Mouse (Mus musculus): ENCODE measurements around the gene Fancd2.

The Fancd2 gene

DNA sequence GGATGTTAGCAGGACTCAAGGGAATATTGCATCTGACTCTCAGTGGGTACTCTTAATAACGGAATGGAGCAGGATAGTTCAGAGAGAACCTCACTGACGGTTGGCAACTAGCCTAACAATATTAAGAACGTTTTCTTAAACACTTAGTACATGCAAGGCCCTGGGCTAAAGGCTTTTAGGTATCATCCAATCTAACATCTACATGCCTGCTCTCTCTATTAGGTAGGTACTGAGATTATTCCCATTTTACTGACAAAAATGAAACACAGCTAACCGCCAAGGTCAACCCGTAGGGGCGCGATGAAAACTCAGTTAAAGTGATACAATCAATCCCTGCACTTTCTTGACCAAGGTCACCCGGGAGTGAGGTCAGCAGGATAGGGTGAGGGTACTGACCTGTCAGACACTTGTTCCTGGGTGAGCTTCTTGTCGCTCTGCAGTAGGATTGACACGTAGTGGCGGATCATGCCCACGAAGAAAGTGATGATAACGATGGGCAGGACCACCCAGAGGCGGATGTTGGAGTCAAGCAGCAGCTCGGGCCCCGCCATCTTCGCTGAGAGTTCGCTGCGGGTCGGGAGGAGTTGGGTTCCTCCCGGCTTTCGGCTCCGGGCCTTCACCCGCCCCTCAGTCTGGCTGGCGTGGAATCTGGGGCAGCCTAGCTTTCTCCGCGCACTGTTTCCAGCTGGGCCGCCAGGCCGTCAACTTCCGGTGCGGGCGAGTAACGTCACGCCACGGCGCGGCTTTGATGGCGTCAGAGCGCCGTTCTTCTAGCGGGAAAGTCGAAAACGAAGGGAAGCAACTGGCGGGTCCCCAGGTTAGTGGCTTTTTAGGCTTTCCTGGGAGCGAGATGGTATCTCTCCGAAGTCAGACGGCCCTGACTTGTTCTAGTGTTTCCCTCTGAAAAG, at the start of gene Fancd2, which contains the start of gene Emc3:
Gene Fancd2, plus strand, starts transcription at position 751 of the 908 bp plus-strand sequence.
Gene Emc3, minus strand, starts transcription at position 721 of the 908 bp plus-strand sequence.
- DNase-seq, result peak; percentile 95 to 97

DNA sequence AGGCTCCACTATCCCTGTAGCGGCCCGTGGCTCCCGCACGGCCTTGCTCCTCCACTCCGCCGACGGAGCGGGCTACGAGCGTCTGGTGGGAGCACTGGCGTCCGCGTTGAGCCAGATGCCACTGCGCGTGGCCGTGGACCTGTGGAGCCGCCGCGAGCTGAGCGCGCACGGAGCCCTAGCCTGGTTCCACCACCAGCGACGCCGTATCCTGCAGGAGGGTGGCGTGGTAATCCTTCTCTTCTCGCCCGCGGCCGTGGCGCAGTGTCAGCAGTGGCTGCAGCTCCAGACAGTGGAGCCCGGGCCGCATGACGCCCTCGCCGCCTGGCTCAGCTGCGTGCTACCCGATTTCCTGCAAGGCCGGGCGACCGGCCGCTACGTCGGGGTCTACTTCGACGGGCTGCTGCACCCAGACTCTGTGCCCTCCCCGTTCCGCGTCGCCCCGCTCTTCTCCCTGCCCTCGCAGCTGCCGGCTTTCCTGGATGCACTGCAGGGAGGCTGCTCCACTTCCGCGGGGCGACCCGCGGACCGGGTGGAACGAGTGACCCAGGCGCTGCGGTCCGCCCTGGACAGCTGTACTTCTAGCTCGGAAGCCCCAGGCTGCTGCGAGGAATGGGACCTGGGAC, 48.9 kb upstream of the Fancd2 start:
- peak; percentile 45 to 63 for DNase-seq

DNA sequence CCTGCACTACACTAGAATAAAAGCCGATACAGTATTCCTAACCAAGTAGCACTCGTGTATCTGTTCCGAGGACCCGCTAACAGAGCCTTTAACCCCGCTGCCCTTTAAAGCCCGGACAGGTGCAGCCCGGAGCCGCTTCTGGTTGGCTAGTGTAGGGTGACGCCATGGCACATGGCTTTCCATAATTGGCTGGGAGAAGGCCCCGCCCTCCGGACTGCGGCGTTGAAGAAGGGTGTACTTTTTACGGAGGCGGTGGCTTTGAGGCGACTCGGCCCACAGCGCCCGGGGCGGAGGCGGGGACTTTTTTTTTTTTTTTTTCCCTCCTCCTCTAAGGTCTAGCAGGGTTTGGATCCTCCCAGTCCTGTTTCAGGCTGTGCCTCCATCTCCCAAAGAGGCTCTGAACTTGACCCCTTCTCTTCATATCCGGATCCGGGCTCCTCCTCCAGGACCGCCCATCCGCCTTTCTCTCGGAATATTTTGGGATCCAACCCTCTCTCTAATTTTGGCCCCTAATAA, 48.3 kb upstream of the Fancd2 start, which contains the start of gene Creld1:
Gene Creld1, plus strand, starts transcription at position 198 of the 516 bp plus-strand sequence.
- peak; percentile 93 to 96 for DNase-seq

DNA sequence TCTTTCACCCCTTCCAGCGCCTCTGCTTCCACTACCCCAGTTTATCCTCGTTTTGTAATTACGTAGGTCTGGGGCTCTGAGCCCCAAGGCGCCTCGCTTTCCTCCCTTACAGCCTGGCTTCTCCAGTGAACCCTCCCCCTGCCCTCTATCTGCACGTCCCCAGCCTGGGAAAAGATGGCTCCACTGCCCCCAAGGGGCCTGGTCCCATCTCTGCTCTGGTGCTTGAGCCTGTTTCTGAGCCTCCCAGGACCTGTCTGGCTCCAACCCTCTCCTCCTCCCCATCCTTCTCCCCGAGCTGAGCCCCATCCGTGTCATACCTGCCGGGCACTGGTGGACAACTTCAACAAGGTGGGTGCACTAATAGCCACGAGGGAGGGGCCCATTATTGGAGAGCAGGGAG, 47.8 kb upstream of the Fancd2 start:
- peak; percentile 42 to 57 for DNase-seq

DNA sequence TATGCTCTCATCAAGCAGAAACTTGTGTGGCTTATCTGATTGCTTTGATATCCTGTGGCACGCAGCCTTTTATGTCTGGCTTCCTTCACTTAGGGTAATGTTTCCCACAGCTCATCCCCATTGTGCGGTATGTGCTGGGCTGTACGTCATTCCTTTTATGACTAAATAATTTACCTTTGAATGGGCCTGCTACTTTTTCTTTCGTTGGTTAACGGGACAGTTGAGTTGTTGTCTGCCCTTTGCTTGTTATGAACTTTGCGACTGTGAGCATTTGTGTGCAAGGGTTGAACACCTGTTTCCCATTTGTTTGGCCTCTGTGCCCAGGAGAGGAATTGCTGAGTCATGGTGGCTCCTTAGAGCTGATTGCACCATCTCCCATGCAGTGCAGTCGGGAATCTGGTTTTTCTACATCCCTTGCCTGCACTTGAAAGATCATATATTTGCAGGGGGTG, 44.3 kb upstream of the Fancd2 start:
- DNase-seq, result no peak

DNA sequence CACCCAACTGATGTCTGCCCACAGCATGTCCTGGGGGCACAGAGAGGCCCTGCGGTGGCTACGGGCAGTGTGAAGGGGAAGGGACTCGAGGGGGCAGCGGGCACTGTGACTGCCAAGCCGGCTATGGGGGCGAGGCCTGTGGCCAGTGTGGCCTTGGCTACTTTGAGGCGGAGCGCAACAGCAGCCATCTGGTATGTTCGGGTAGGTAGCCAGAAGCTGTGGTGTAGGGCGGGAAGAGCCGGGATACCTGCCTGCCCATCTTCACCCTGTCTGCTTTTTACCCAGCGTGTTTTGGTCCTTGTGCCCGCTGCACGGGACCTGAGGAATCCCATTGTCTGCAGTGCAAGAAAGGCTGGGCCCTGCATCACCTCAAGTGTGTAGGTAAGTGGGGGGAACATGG, 42.1 kb upstream of the Fancd2 start:
- DNase-seq, result no peak

DNA sequence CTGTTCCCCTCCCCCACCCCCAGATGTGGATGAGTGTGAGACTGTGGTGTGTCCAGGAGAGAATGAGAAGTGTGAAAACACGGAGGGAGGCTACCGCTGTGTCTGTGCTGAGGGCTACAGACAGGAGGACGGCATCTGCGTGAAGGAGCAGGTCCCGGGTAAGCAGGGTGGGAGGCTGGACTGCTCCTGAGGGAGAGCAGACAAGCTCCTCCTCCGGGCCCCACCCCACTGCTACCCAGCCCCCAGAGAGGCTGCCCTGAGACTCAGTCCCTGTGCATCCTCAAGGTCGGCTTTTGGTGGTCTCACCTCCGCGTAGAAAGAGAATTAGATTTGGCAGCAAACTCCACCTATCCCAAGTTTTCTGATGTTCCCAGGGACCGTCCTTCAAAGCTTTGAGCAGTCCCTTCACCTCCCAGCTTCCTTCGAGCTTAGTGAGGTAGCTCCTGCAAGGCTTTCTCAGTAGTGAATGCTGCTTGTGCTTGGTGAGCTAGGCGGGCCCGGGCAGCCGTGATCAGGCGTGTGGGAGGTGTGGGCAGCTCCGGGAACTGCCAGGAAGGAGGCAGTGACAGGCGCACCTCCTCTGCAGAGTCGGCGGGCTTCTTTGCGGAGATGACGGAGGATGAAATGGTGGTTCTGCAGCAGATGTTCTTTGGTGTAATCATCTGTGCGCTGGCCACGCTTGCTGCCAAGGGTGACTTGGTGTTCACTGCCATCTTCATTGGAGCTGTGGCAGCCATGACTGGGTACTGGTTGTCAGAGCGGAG, 39.2 kb upstream of the Fancd2 start:
- DNase-seq, result no peak

DNA sequence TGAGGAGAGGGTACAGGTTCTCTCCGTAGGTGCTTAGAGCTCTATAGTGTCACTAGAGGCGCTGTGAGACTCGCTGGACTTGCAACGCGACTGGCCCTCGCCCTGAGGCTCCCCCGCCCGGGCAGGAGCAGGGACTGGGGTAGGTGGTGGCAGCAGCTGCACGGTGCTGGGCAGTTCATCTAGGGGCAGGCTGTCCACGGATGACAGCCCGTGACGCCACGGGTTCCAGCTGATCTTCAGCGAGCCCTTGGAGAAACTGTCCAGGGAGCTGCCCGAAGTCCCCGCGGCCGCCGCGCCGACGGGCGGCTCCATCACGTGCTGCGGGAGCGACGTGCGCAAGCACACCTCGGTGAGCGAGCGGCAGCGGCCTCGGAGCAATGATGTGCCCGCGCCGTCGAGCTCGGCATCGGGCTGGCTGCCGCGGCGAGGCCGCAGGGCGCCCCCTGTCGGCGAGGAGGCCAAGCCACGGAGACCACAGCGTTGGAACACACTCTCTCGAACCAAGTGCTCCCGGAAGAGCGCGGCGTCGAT, 37.2 kb upstream of the Fancd2 start:
- peak; percentile 86 to 92 for DNase-seq

DNA sequence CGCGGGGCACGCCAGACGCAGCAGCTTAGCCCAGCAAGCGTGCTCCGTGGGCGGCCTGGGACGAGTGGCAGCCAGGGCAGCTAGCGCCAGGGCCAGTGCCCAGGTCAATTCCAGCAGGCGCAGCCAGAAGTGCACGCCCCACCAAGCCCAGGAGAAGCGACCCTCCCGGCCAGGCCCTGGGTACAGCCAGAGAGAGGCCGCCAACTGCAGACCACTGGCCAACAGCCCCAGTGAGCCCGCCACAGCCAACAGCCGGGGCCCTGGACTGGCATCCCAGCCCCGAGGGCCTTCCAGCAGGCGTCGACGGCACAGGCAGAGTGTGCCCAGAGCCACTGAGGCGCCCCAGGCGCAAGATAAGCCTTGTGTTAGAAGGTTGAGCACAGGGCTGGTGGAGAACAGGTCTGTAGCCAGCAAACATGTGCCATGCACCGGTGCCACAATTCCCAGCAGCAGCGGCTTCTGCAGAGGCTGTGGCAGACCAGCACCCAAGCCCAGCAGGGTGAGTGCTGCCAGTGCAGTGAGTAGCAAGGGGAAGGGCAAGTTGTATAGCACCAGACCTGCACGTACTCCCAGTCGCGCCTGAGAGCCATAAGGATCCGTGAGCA, 36.3 kb upstream of the Fancd2 start:
- peak; percentile 17 to 34 for DNase-seq

DNA sequence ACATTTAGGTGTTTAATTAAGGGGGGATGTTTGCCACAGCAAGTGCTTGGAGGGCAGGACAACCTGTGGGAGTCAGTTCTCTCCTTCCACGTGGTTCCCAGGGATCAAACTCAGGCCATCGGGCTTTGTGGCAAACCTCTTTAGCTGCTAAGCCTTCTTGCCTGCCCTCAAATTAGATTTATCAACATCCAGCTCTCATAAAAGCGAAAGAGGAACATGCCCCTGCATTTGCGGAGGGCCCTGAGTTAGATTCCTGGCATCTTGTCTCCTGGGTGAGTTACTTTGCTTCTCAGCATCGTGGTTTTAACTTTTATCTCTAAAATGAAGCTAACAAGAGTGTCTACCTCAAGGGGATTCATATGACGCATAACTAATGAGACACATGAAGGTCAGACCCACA, 32.1 kb upstream of the Fancd2 start:
- DNase-seq, result no peak

DNA sequence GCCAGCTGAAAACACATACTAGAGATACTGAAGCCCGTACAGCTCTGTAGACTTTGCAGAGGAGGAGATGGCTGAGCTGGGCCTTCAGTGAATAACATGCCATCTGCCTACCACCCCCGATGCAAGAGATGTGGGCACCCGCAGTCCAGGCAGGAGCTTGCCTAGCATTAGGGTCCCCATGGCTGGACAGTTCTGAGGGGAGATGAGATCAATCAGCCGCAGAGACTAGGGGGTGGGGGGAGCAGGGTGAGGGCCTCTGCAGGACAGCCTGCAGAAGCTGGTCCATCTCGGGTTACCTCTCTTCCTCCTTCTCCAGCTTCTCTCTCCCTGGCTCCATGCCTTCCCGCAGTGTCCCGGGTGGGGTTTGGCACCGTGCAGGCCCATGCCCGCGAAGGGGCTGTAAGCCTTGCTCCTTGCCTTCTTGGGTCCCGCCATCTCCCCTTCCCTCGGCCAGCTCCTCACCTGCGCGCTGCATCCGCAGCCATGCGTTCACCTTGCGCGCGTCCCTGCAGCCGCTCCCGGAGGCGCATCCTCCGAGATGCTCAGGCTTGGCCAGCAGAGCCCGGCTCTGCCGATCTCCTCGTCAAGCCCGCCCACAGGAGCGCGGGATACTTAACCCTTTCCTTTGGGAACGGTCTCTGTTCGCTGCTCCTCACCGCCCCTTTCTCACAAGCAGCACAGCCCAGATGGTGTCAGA, 29.9 kb upstream of the Fancd2 start, which contains the start of gene Prrt3:
Gene Prrt3, minus strand, starts transcription at position 544 of the 697 bp plus-strand sequence.
- peak; percentile 43 to 55 for DNase-seq

DNA sequence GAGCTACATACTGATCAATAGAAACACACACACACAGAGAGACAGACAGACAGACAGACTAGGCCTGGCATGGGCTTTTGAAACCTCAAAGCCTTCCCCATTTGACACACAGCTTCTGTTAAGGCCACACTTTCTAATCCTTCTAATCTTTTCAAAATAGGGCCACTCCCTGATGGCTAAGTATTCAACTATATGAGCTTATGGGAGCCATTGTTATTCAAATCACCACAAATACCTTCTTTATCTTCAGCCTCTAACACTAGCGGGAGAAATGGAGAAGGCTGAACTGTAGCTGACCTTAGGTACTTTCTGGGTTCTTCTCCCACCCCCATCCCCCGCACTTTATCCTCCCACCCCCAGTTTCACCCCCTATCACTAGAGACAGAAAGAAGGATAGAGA, 28.7 kb upstream of the Fancd2 start:
- no peak for DNase-seq

DNA sequence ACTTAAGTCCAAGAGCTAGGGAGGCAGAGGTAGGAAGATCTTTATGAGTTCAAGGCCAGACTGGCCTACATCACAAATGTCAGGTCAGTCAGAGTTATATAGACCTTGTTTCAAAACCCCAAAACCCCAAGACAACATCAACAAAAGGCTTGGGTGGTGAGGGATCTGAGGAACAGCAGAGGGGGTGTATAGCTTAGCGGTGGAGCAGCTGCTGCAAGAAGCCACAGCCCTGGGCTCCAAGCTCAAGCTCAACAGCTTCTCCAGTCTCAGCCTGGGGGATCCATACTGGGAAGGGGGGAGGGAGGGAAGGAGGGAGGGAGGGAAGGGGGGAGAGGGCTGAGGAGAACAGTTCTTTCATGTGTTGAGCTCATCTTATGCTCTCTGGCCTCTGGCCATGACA, 25.8 kb upstream of the Fancd2 start:
- no peak for DNase-seq

DNA sequence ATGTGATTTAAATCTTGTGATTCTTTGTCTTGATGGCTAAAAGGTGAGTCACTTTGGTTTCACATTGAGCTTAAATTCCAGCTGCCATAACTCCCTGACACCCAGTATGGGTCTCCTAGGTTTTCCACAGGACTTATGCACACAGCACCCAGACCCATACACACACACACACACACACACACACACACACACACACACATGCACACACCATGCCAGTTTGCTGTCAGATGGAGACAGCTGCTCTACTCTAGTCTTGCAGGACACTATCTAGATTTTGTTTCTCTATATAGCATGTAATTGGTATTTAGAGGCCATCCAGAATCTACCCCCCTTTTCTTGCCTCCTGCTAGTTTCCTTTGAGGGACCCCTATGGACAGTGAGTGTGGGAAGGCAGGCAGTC, 24.4 kb upstream of the Fancd2 start:
- DNase-seq, result no peak

DNA sequence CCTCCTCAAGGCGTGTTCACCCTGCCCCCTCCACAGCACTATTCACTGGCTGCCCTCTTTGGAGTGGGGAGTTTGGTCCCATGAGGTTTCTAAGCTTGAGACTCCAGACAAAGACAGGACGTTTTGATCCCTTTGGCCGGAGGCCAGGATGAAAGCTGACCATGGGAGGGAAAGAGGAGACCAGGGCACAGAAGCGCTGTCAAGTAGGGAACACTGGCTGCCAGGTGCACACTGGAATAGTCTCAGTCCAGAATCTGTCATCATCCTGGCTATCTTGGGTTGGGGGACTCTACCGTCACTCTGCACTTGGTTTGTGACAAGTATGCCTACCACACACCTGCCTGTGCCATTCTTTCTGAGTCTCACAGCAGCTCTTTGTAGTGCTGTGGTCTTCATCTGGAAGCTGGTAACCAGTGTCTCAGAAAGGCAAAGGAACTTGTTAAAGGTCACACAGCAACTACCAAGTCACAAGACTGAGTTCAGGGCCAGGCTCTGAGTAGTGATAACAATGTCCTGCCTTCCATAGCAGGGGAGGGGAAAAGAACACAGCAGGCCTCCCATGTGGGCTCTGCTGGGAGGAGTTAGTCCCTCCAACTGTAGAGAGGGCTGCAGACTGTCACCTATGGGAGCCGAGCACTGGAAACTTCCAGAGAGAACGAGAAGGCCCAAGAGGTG, 23.1 kb upstream of the Fancd2 start:
- DNase-seq, result no peak

DNA sequence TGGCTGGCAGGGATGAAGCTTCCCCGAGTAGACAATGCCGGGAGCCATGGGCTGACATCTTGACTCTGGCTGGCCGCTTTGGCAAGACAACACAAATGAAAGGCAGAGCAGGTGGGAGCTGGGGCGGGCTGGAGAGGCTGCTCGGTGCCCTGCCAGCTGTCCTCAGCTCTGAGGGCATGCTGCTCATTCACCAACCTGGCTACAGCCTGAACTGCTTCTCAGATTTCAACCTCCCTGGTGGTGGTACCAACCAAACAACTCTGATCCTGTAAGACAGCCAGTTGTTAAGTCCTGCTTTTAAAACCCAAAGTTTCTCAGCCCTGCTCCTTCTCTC, 22.6 kb upstream of the Fancd2 start:
- no peak for DNase-seq

DNA sequence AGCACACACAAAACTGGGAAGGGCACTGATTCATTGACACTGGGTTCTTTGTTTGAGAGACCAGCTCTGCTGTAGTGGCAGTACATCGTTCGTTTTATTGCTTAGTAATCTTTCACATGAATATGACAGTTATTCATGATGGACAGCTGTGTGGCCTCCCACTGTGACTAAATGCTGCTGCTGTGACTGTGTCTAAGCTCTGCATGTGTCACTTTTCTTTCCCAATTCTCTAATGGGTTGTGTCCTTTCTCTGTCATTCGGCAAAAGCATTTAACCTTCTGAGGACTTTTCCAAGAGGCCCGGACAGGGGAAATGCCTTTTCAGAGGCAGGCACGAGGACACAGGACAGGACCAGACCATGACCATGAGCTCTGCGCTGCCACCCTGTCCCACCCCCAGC, 17.5 kb upstream of the Fancd2 start:
- DNase-seq, result no peak

DNA sequence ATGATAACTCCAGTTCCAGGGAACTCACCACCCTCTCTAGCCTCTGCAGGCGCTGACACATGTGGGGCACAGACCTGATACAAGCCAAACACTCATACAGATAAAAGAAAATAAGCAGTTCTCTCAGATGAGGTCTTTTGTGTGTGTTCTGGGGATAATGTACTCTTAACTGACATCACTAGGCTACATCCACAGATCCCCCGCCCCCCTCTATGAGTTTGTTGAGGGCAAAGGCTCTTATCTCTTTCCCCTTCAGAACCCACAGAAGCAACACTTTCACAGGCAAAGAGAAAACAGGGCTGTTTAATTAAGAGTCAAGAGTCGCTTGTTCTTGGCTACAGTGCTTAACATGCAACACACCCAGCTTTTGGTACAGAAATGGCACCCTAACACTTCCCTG, 16.9 kb upstream of the Fancd2 start:
- no peak for DNase-seq

DNA sequence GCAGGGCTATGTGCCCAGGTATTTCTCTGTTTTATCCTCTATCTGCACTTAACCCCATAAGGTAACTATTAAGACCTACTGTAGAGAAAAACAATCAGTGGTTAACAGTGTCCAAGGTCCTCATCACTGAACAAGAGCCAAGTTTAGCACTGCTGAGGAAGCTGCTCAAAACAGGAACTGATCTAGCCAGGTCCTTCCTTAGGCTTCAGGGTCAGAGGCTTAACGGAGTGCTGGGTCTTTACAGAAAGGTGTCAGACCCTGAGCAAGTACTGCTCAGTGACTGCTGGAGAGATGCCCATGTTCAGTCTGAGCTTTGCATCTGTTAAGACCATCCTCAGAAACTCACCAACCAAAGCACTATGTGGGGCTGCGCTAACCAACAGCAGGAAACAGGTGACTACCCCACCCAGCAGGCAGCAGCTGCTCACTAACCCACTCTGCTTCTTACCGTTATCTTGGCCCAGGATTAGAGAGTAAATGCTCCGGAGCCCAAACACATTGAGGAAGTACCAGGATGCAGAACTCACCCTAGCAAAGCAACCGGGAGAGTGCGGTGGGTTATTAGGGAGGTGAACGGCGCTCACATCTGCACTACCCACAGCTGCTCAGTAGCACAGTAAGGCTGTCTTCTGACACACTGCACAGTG, 13.9 kb upstream of the Fancd2 start:
- no peak for DNase-seq

DNA sequence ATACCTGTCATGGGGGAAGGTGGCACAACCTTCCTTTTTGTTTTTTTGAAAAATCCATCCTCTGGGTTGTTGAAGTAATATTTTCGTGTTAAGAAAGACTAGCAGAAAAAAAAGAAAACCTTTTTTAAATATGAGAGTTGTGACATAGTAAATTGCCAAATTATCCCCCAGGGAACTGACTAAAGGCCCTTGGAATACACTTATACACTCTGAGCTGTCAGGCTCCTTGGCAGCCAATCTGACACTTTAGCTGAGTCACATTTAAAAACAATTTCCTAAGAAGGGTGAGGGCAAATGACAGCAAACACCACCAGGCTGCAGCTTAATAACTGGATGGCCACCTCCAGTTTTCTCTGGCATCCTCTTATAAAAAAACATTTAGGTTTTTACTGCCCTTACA, 9.2 kb upstream of the Fancd2 start:
- no peak for DNase-seq

DNA sequence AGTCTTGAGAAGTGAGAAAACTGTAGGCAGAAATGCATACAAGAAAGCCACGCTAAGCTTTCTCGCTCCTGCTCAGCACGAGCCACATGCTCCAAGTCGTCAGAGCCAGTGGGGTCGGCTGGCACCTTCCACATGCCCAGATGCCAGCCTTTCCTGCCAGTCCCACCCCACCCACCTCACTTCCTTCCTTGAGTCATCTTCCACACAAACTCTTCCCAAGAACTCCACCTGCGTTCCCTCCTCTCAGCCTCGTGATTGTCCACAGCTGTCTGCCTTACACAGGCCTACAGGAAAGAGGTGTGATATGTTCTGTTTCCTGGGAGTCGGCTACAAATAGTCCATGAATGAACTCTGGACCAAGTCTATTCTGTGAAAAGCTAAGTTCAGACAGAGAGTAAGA, 8.1 kb upstream of the Fancd2 start:
- DNase-seq, result no peak

All from kidney, postnatal 4 days (tissue).